Mouse (Mus musculus): ENCODE results near the gene 5730455P16Rik. TPM values are rescaled to one million over a fixed set of nuclear protein-coding genes. Genes with fewer than 3 reads are reported as not detected.

Gene 5730455P16Rik
- polyA plus RNA-seq, 1 experiment = 0.15 TPM

DNA sequence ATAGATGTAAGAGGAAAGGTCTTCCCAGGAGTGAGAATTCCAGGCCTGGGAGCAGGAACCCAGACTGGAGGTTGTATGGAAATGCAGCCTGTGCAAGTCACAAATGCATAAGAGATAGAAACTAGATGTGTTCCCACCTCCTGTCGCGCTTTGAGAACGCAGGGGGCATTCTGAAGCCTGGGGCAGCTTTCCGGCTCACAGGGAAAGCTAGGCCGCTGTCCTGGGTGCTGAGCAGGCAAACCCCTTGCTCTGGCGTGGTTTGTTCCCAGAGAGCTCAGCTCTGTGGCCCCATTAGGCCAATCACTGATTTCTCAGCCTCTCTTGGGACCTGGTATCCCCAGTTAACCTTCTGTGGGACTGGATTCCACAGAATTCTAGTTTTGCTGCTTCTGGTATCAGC is 65.3 kb downstream of the 5730455P16Rik start:
- no peak overlapping the region for H3K4me3 ChIP-seq (replicated peaks)
- no peak for TF ChIP-seq TAL1 (IDR thresholded peaks at IDR 0.05; ENCODE audit: low read length)
- no peak for TF ChIP-seq GATA1 (IDR thresholded peaks at IDR 0.05; ENCODE audit: low read length)
- H3K27me3 ChIP-seq (ENCODE audit: control insufficient read depth) = peaks cover 6% of the 10 kb centered on the region; the same call in 1 of the 2 replicates
- no peaks in the 10 kb centered on the region for H3K4me1 ChIP-seq (ENCODE audit: control insufficient read depth)
- no peaks in the 10 kb centered on the region for H3K9me3 ChIP-seq (ENCODE audit: control insufficient read depth, low read length)
- H3K36me3 ChIP-seq (ENCODE audit: control insufficient read depth) = no peaks in the 10 kb centered on the region

DNA sequence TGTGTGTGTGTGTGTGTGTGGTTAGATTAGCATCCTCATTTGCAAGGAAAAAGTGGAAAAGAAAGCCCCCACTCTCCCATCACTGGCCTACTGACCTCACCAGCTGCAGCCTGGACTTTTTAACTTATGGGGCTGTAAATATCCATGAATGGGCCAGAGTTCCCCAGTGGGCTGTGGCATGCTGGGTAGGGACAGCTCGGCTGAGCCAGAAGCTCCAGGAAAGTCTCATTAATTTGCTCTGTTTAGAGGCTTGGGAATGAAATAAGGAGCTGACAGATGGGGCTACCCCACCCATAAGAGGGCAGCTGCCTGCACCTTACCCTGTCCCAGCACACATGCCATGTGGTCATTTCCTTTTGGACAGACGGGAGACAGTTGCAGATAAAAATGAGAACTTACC is 65.8 kb downstream of the 5730455P16Rik start:
- Histone ChIP-seq H3K27me3 (ENCODE audit: control insufficient read depth) (peaks cover 6% of the 10 kb centered on the region; the same call in 1 of the 2 replicates), H3K4me1 (ENCODE audit: control insufficient read depth) (no peaks in the 10 kb centered on the region), H3K36me3 (ENCODE audit: control insufficient read depth) (no peaks in the 10 kb centered on the region), H3K4me3 (replicated peaks) (no peak overlapping the region), H3K9me3 (ENCODE audit: control insufficient read depth, low read length) (no peaks in the 10 kb centered on the region)
- TF ChIP-seq GATA1 (IDR thresholded peaks at IDR 0.05; ENCODE audit: low read length) (no peak), TAL1 (IDR thresholded peaks at IDR 0.05; ENCODE audit: low read length) (no peak)

DNA sequence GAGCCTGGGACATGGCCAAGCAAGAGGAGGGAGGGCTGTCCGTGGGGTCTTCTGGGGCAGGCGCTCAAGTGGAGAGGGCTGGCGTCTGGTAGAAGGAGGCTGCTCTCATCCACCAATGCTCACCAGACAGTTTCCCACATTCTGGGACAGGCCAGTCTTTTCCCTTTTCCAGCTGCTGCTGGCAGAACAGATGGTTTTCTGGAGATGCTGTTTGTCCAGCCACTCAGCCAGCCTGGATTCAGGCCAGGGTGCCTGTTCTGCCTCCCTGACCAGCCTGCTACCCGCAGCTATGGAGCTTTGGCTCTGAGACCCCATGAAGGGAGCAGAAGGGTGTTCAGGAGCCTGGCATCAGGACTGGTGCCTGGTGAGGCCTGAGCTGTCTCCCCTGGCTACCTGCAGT is 66.6 kb downstream of the 5730455P16Rik start:
- Histone ChIP-seq H3K36me3 (ENCODE audit: control insufficient read depth) (no peaks in the 10 kb centered on the region), H3K4me1 (ENCODE audit: control insufficient read depth) (no peaks in the 10 kb centered on the region), H3K4me3 (replicated peaks) (no peak overlapping the region), H3K9me3 (ENCODE audit: control insufficient read depth, low read length) (no peaks in the 10 kb centered on the region), H3K27me3 (ENCODE audit: control insufficient read depth) (peaks cover 6% of the 10 kb centered on the region; the same call in 1 of the 2 replicates)
- TF ChIP-seq TAL1 (IDR thresholded peaks at IDR 0.05; ENCODE audit: low read length) (no peak), GATA1 (IDR thresholded peaks at IDR 0.05; ENCODE audit: low read length) (no peak)

Other genes starting within 250 kb of the 5730455P16Rik start
- gene Tefm, start 235.9 kb downstream of the 5730455P16Rik start, polyA plus RNA-seq (2012) = not detected in 2 replicates
- not detected in 2 replicates for gene Adap2, start 223.9 kb downstream of the 5730455P16Rik start, polyA plus RNA-seq (2012)
- 0.03 TPM in 1 of 2 replicates, not detected in the other for gene Rnf135, start 194.2 kb downstream of the 5730455P16Rik start, polyA plus RNA-seq (2012)
- 0.09 and 0.19 TPM in 2 replicates for gene Rhot1, start 169.0 kb downstream of the 5730455P16Rik start, polyA plus RNA-seq (2012)
- not detected in 2 replicates for gene Rhbdl3, start 77.1 kb downstream of the 5730455P16Rik start, polyA plus RNA-seq (2012)
- 1.5 and 3.7 TPM in 2 replicates for gene Zfp207, start 5.2 kb upstream of the 5730455P16Rik start, polyA plus RNA-seq (2012)
- gene Psmd11, start 50.6 kb upstream of the 5730455P16Rik start, polyA plus RNA-seq (2012) = 4.0 and 5.0 TPM in 2 replicates
- gene Cdk5r1, start 99.0 kb upstream of the 5730455P16Rik start, polyA plus RNA-seq (2012) = 0.08 and 0.31 TPM in 2 replicates